Mouse (Mus musculus) heart, adult 18-20 months (tissue): ENCODE data around the gene Ttc7b. TPM values are rescaled to one million over a fixed set of nuclear protein-coding genes. Genes with fewer than 3 reads are reported as not detected.
A peak's percentile ranks its signal among the peaks of the same experiment; 100 is the strongest.

Source experiments
- DNase-seq, 2 experiments: peaks; one replicate each; pipeline ENCODE4 v3.0.0; 2021 to 2022; ENCODE audit warnings: mixed read lengths in 1 of 2
- total RNA-seq, 2 experiments: library from RNA; stranded (reverse); gene quantifications; 2 replicates each; pipeline ENCODE4 v1.2.3; 2021

Ttc7b gene
- total RNA-seq, 2 experiments from 2014 or later: 74.6 to 79.1 TPM

GRCm38 (mm10) chr12:100330234-100330633 is 190.4 kb downstream of the Ttc7b start:
- DNase-seq: no peak

GRCm38 (mm10) chr12:100328998-100329397 is 191.6 kb downstream of the Ttc7b start:
- DNase-seq: no peak

DNA sequence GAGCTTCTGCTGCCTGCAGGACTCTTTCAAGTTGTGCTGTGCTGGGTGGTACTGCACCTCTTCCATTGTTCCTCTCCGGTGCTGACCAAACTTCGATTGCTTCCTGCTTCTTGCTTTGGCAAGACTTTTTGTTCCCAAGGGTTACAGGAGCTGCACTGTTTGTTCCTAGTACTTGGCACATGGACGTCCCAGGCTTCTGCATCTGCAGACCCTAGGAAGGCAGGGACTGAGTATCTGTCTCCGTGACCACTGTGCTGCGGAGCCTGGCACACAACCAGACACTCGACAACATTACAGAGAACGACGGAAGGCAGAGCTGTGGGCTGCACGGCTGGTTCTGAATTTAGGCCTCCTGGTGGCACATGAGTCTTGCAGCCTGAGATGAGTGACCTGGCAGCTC is 192.1 kb downstream of the Ttc7b start:
- peak; percentile 53 to 82 for DNase-seq

DNA sequence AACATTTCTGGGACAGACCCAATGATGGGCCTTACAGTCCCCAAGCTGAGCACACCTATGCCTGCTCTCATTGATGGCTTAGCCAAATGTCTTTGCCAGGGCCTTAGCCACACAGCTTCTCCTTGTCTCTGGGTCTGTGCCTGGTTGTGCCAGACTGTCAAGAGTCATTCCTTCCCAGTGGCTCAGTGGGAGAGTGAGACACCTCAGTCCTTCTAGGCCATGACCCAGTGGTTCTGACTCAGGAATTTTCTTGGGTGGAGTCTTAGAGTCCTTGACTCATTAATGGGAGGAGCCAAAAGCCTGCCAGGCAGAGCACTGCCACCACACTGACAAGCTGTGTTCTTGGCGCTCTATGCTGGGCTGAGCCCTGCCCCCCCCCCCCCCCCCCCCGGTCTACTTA is 193.9 kb downstream of the Ttc7b start:
- DNase-seq: peak in 1 of 2 experiments; percentile 29

DNA sequence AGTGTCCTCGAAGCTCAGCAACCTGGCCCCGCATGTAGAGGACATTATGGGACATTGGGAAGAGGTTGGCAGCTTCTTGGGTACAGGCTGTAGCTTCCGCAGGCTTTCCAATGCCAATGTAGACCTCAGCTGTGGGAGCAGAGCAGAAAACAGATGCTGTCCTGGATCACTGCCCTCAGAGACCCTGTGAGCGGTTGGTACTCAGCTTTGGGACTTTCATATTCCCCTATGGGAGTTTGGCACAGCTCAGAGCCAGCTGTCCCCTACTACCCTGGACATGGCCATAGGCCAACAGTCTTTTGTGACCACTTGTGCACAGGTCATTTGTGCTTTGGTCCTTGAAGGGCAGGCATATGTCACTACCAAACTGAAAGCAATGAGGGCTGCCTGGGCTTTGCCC is 195.0 kb downstream of the Ttc7b start:
- no peak for DNase-seq

- DNase-seq: no peak
These were observed 195.4 kb downstream of the Ttc7b start for GRCm38 (mm10) chr12:100325212-100325611.

DNA sequence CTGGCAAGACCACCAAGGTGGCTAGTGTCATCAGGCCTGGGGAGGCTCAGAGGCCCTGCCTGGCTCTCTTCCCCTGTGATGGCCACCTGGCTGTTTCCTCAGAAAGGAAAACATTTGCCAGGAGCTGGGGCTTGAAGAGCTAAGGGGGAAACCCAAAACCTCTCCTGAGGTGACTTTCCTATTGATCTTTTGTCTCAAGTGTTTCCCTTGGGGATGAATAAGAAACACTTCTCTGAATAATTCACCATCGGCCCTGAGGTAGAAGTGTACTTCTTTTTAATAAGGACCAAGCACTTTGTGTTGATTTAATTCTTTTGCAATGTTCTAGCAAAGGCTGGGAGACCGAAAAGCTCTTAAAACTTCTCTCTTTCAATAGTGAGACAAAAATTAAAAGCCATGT is 197.0 kb downstream of the Ttc7b start:
- DNase-seq: no peak

DNA sequence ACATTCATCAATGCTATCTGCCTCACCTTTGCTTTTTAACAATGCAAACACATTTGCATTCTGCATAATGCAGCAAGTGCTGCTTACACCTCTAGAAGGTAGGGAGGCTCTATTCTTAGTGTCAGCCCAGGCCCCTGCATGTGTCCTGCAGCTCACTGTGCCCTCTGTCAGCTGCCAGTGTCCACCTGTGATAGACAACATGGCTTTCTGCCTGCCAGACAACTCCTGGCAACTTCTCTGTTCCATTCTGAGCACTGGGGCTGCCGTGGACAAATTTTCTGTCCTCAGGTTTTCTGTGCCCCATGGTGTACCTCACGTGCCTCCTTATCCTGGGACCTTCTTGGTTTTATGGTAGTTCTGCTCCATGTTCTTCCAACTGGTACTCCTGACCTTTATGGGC is 198.4 kb downstream of the Ttc7b start:
- peak; percentile 43 to 63 for DNase-seq

GRCm38 (mm10) chr12:100321545-100321944 is 199.1 kb downstream of the Ttc7b start:
- no peak for DNase-seq

DNA sequence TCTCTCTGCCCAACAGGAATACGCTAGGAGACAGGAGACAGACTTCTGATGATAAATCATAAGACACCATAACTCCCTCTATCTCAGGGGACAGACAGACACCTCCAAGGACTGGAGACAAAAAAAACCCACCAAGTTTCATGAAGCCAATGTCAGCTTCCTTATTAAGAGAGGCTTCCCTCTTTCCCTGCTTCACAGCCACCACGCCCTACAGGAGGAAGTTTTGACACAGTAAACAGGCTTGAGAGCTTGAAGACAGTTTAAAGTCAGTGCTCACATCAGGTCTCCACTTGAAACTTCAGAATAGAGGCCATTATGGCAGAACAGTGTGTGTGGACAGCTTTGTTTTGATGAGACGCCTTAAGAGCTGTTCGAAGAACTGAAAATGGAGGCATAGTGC is 200.9 kb downstream of the Ttc7b start:
- peak in 1 of 2 experiments; percentile 23 for DNase-seq

DNA sequence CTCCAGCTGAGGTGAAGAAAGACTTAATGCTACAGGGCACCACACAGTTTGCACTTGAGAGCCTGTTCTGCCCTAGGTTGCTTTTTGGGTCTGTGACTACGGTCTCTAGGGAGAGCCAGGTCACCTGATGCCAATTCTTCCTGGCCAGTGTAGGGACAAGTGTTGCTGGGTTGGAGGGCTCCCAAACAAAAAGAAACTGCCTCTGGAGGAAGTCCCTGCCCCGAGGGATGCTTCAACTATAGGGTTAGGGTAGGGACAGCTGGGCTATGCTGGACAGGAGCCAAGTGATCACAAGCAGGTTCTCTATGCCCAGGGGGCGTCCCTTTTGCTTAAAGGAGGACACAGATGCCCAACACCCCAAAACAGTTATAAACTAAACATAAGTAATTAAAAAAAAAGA is 202.7 kb downstream of the Ttc7b start:
- DNase-seq: no peak

GRCm38 (mm10) chr12:100316094-100316493 is 204.5 kb downstream of the Ttc7b start:
- no peak for DNase-seq

- DNase-seq: no peak
These were observed 205.3 kb downstream of the Ttc7b start for GRCm38 (mm10) chr12:100315119-100315885.

- no peak for DNase-seq
These were observed 206.7 kb downstream of the Ttc7b start for GRCm38 (mm10) chr12:100313785-100314375.

- no peak for DNase-seq
These were observed 207.4 kb downstream of the Ttc7b start for GRCm38 (mm10) chr12:100313209-100313608.

- no peak for DNase-seq
These were observed 209.9 kb downstream of the Ttc7b start for GRCm38 (mm10) chr12:100310471-100311392.

GRCm38 (mm10) chr12:100309201-100309600 is 211.4 kb downstream of the Ttc7b start:
- no peak for DNase-seq

DNA sequence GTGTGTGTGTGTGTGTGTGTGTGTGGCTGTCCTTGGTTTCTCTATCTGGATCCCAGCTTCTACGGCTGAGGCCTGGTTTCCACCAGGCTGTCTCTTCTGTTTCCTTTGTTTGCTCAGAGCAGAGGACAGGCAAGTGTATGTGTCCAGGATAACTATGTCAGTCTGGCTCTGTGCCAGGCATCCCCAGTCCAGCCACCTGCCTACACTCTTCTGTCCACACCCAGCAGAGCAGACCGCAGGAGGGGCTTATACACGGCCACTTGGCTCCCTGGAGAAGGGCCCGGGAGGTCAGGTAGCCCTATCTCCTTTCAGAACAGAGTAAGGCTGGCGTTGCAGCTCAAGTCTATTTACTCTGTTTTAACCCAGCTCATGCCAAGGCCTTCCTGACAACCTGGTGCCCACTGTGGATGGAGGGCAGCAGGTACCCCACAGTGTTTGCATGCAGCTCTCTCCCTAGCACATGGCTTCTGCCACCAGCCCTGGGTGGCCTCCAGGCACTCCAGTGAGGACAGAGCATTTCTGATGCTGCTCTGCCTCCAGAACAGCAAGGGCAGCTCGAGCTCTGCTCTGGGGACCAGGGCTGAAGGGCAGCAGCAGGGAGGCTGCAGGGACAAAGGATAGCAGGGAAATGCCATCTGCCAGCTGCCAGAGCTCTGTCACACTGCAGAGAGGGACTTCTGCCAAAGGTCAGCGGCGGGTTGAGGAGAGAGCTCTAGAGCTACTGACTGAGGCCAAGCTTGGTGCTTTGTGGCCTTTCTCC is 212.9 kb downstream of the Ttc7b start:
- peak; percentile 74 to 86 for DNase-seq

- no peak for DNase-seq
These were observed 214.3 kb downstream of the Ttc7b start for GRCm38 (mm10) chr12:100306336-100306735.

DNA sequence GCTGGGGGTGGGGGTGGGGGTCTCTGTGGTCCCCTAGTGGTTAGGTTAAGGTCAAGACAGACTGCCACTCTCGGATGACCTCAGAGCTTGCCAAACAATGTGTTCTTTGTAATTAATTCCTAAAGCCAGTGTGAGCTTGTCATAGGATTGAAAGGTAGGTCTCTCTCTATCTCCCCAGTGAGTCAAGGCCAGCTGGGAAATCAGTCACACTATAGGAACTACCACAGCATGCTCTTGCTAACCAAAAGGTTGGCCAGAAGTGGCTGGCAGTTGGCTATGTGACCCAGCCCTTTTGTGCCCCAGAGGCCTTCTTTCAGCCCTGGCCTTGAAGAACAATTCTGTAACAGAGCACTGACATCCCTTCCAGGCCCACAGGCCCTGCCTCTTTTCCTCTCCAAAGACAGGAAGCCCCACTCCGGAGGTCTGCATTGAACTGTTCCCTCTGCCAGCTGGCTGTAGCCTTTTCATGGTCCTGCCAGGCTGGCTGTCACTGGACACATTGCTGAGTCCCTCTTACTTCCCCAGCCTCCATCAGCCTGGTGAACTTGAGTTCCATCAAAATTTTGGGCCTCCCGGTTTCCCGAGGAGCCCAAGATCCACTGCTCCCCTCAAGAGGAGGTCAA is 215.5 kb downstream of the Ttc7b start:
- DNase-seq: peak in 1 of 2 experiments; percentile 49

GRCm38 (mm10) chr12:100304280-100304679 is 216.3 kb downstream of the Ttc7b start:
- DNase-seq: no peak

- DNase-seq: no peak
These were observed 217.5 kb downstream of the Ttc7b start for GRCm38 (mm10) chr12:100303141-100303540.
